Mouse (Mus musculus) C2C12 (cell line): ENCODE results near the gene Dlec1. TPM values are rescaled to one million over a fixed set of nuclear protein-coding genes. Genes with fewer than 3 reads are reported as not detected.

Experiments
- H3K27me3 ChIP-seq: one replicate; pipeline ENCODE4 v1.6.1; 2011; ENCODE audit not compliant: control insufficient read depth, insufficient read depth, insufficient read length
- H3K36me3 ChIP-seq: one replicate; pipeline ENCODE4 v1.6.1; 2011; ENCODE audit not compliant: control insufficient read depth, insufficient read depth
- H3K4me3 ChIP-seq: one replicate; pipeline ENCODE4 v1.5.1; 2011; ENCODE audit warnings: mild to moderate bottlenecking, control low read depth; ENCODE audit not compliant: poor library complexity, insufficient read depth, severe bottlenecking
- H3K79me2 ChIP-seq: one replicate; pipeline ENCODE4 v1.6.1; 2011; ENCODE audit not compliant: control insufficient read depth, insufficient read depth
- H3K79me3 ChIP-seq: one replicate; pipeline ENCODE4 v1.6.1; 2011; ENCODE audit warnings: low read depth, control low read depth
- H3ac ChIP-seq: one replicate; pipeline ENCODE3; 2011; ENCODE audit warnings: low read depth; ENCODE audit not compliant: control insufficient read depth, insufficient read length
- CEBPB ChIP-seq: IDR thresholded peaks from one replicate; pipeline ENCODE4 v1.6.1; 2011; ENCODE audit warnings: low read depth, mild to moderate bottlenecking, control low read depth, moderate library complexity
- CTCF ChIP-seq: IDR thresholded peaks from one replicate; pipeline ENCODE4 v1.5.1; 2011; ENCODE audit not compliant: control insufficient read depth, insufficient read depth, insufficient read length
- FOSL1 ChIP-seq: IDR thresholded peaks from one replicate; pipeline ENCODE4 v1.8.0; 2011; ENCODE audit warnings: mild to moderate bottlenecking, low read length; ENCODE audit not compliant: poor library complexity, insufficient read depth, severe bottlenecking
- MAX ChIP-seq: IDR thresholded peaks from one replicate; pipeline ENCODE4 v1.6.1; 2011; ENCODE audit warnings: mild to moderate bottlenecking, control low read depth
- MYOD1 ChIP-seq: IDR thresholded peaks from one replicate; pipeline ENCODE4 v1.6.1; 2011; ENCODE audit warnings: low read depth; ENCODE audit not compliant: control insufficient read depth, insufficient read length
- MYOG ChIP-seq: IDR thresholded peaks from one replicate; pipeline ENCODE4 v1.6.1; 2011; ENCODE audit not compliant: control insufficient read depth, insufficient read length; ENCODE audit errors: extremely low read depth
- USF1 ChIP-seq: IDR thresholded peaks from one replicate; pipeline ENCODE4 v1.6.1; 2011; ENCODE audit warnings: low read depth, mild to moderate bottlenecking, control low read depth, moderate library complexity
- polyA plus RNA-seq: library from polyadenylated mRNA; unstranded; fragments of >200 nt; fragmentation: generic; extraction: Trizol; gene quantifications from one replicate; pipeline ENCODE4 v1.2.1, GENCODE M21; 2012; ENCODE audit warnings: missing spikeins

Gene Dlec1
- polyA plus RNA-seq, 1 experiment, result 0.01 TPM

GRCm38 (mm10) chr9:119107566-119107965, 5.3 kb downstream of the Dlec1 start:
- TF ChIP-seq CTCF (peak; percentile 45), MYOG (no peak), MAX (peak; percentile 39), FOSL1 (no peak)
- H3K36me3 ChIP-seq, result no peaks in the 10 kb centered on the region
- H3K79me3 ChIP-seq, result no peaks in the 10 kb centered on the region
- no peaks in the 10 kb centered on the region for H3K27me3 ChIP-seq
- no peaks in the 10 kb centered on the region for H3K79me2 ChIP-seq
- no peak overlapping the region for H3ac ChIP-seq
- no peak overlapping the region for H3K4me3 ChIP-seq

GRCm38 (mm10) chr9:119109685-119110353, 7.5 kb downstream of the Dlec1 start:
- TF ChIP-seq MYOD1 (no peak), MYOG (no peak), FOSL1 (no peak)
- no peaks in the 10 kb centered on the region for H3K27me3 ChIP-seq
- H3K79me3 ChIP-seq, result no peaks in the 10 kb centered on the region
- H3K4me3 ChIP-seq, result no peak overlapping the region
- H3K36me3 ChIP-seq, result no peaks in the 10 kb centered on the region
- H3K79me2 ChIP-seq, result no peaks in the 10 kb centered on the region
- no peak overlapping the region for H3ac ChIP-seq

DNA sequence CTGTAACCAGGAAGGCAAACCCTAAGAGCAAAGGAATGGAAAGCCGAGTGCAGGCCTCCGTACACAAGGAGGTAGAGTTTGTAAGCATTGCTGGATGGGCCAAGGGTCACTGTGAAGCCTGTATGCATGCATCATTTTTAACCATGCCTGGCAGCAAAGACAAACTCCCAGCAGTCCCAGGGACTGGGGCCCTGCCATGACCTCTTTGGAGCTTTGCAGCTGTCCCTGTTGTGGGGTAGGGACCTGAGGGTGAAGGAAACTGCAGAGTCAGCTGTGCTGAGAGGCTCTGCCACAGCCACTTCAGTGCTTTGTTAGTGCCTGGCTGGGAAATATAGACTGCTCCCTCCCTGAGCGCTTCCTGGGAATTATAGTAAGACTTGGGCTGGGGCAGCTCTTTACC, 8.4 kb downstream of the Dlec1 start:
- Histone ChIP-seq H3ac (no peak overlapping the region), H3K27me3 (no peaks in the 10 kb centered on the region), H3K79me3 (no peaks in the 10 kb centered on the region), H3K4me3 (no peak overlapping the region), H3K79me2 (no peaks in the 10 kb centered on the region), H3K36me3 (no peaks in the 10 kb centered on the region)
- no peak for TF ChIP-seq USF1
- no peak for TF ChIP-seq CEBPB

DNA sequence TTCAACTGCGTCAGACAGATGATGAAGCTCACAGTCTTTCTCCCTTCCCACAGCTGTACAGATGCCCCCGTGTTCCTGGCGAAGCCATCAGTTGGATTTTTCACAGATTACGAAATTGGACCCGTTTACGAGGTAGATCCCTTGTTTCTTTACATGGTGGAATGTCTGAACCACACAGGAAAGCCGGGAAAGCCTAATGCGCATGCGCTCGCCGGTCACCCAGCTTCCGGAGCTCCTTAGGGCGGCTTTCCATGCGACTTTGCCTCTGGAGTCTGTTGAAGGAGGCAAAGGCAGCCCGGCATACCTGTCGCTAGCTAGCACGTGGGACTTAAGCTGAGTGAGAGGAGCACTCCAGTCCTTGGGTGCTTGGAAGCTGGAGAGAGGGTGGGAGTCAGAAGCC, 12.6 kb downstream of the Dlec1 start:
- H3K4me3 ChIP-seq, result no peak overlapping the region
- no peaks in the 10 kb centered on the region for H3K79me2 ChIP-seq
- H3ac ChIP-seq, result no peak overlapping the region
- TF ChIP-seq MYOG, result no peak
- no peak for TF ChIP-seq USF1
- no peak for TF ChIP-seq CEBPB
- no peak for TF ChIP-seq MAX
- no peak for TF ChIP-seq FOSL1
- TF ChIP-seq MYOD1, result no peak
- no peak for TF ChIP-seq CTCF
- H3K36me3 ChIP-seq, result no peaks in the 10 kb centered on the region
- no peaks in the 10 kb centered on the region for H3K27me3 ChIP-seq
- H3K79me3 ChIP-seq, result no peaks in the 10 kb centered on the region

GRCm38 (mm10) chr9:119119409-119120167, 17.3 kb downstream of the Dlec1 start:
- no peaks in the 10 kb centered on the region for H3K36me3 ChIP-seq
- H3ac ChIP-seq, result no peak overlapping the region
- no peak overlapping the region for H3K4me3 ChIP-seq
- H3K79me3 ChIP-seq, result no peaks in the 10 kb centered on the region
- TF ChIP-seq MAX (no peak), MYOG (no peak), MYOD1 (no peak), CTCF (no peak), CEBPB (no peak), USF1 (no peak), FOSL1 (no peak)
- no peaks in the 10 kb centered on the region for H3K79me2 ChIP-seq
- peaks cover 17% of the 10 kb centered on the region for H3K27me3 ChIP-seq

- Histone ChIP-seq H3K79me2 (no peaks in the 10 kb centered on the region), H3K27me3 (peaks cover 17% of the 10 kb centered on the region), H3K4me3 (no peak overlapping the region), H3K79me3 (no peaks in the 10 kb centered on the region), H3K36me3 (no peaks in the 10 kb centered on the region), H3ac (no peak overlapping the region)
- TF ChIP-seq MAX (no peak), FOSL1 (no peak), CEBPB (no peak)
Measured at GRCm38 (mm10) chr9:119120168-119120560, 17.9 kb downstream of the Dlec1 start.
